Mouse (Mus musculus) liver, embryonic 14.5 days (tissue): ENCODE measurements at regions not wholly inside any gene's neighbourhood (a gene's known extent, or its start where the extent isn't known, plus 50 kb on each side); places are given as distances from the start of the nearest gene placed in this dataset.

Experiments
- ATAC-seq: fragments of 200-750 bp; cut with Nextera tagmentation; 2 replicates; pipeline ENCODE4 v1.8.0; 2017; ENCODE audit warnings: moderate number of reproducible peaks, mild to moderate bottlenecking, moderate library complexity; ENCODE audit not compliant: insufficient read depth
- DNase-seq, 3 experiments: peaks; one replicate each; pipeline ENCODE4 v3.0.0-alpha.2; 2012 to 2013; ENCODE audit warnings: low read depth in 3 of 3, low spot score in 3 of 3
- H3K27ac ChIP-seq: fragments of 300-500 bp; sonication (generic); 2 replicates; pipeline ENCODE4 v1.5.1; 2014; ENCODE audit warnings: moderate library complexity, mild to moderate bottlenecking, control low read depth, inconsistent platforms
- H3K27me3 ChIP-seq: fragments of 300-500 bp; sonication (generic); 2 replicates; pipeline ENCODE4 v1.6.1; 2014; ENCODE audit warnings: mild to moderate bottlenecking, low read length, moderate library complexity; ENCODE audit not compliant: control insufficient read depth, insufficient read depth
- H3K36me3 ChIP-seq: fragments of 300-500 bp; sonication (generic); replicated peaks from 2 replicates; pipeline ENCODE4 v1.6.1; 2014; ENCODE audit warnings: low read depth; ENCODE audit not compliant: control insufficient read depth, insufficient read depth
- H3K4me1 ChIP-seq, 2 experiments: fragments of 200-500 bp in 1 of 2; fragments of 300-500 bp in 1 of 2; sonication (generic) in 1 of 2; replicated peaks; 2 replicates each; pipeline ENCODE4 v1.6.1; 2012 to 2014; ENCODE audit warnings: antibody characterized with exemption in 1 of 2, inconsistent platforms in 1 of 2, low read length in 1 of 2; ENCODE audit not compliant: control insufficient read depth in 2 of 2, insufficient read depth in 2 of 2
- H3K4me2 ChIP-seq: fragments of 300-500 bp; sonication (generic); 2 replicates; pipeline ENCODE4 v1.6.1; 2014; ENCODE audit warnings: low read depth, mild to moderate bottlenecking, control low read depth, moderate library complexity
- H3K4me3 ChIP-seq, 2 experiments: fragments of 200-500 bp in 1 of 2; fragments of 300-500 bp in 1 of 2; sonication (generic) in 1 of 2; 2 replicates each; pipeline ENCODE4 v1.5.1; 2012 to 2014; ENCODE audit warnings: low read depth in 2 of 2, low read length in 2 of 2, mild to moderate bottlenecking in 2 of 2, control low read depth in 1 of 2, inconsistent platforms in 1 of 2, moderate library complexity in 1 of 2; ENCODE audit not compliant: insufficient read depth in 1 of 2
- H3K9ac ChIP-seq: fragments of 300-500 bp; sonication (generic); replicated peaks from 2 replicates; pipeline ENCODE4 v1.6.1; 2014; ENCODE audit warnings: mild to moderate bottlenecking, control low read depth, moderate library complexity
- H3K9me3 ChIP-seq: fragments of 300-500 bp; sonication (generic); 2 replicates; pipeline ENCODE4 v1.6.1; 2016; ENCODE audit warnings: low read length, mixed read lengths; ENCODE audit not compliant: control insufficient read depth
- CTCF ChIP-seq: IDR thresholded peaks from 2 replicates; pipeline ENCODE4 v1.5.1; 2016; ENCODE audit warnings: antibody characterized with exemption, low read depth, control low read depth
- EP300 ChIP-seq: IDR thresholded peaks from 2 replicates; pipeline ENCODE4 v1.6.1; 2016; ENCODE audit warnings: antibody characterized with exemption, low read depth
- WGBS: fragments of 180-500 bp; shearing (Covaris S2); extraction: QIAGEN DNeasy Blood & Tissue Kit; methylation state at CpG from one replicate; pipeline ENCODE4 v1.1.7; 2014; ENCODE audit not compliant: insufficient replicate concordance; 5-methylcytosine and 5-hydroxymethylcytosine counted together

DNA sequence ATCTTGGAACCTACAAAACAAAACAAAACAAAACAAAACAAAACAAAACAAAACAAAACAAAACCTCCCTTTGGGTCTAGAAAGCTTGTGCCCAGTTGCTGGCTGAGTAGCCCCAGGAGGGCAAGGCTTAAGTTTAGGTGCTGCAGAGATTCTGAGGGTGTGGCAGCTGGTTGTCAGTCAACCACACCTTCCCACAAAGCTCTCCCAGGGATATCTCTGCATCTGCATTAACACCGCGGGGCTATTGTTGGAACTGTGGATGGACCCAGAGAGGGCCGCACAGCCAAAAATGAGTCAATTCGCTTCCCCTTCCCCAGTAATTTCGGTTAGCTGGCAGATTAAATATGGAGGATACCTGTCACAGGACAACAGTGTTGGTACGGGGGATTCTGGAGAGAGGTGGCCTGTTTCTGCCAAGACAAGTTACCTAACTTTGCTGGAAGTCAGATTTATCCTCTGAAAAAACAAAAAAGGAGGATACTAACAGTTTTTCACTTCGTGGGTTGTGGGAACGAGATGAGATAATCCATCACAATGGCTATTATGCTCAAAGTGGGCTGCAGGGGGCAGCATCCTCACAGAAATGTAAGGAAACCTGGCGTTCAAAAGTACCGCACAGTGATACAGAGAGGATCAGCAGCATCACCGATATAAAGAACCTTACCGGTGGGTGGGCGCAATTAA, 96.7 kb downstream of the 1500009L16Rik start:
- no peak for ATAC-seq
- TF ChIP-seq EP300: no peak
- TF ChIP-seq CTCF: peak; percentile 55
- 8% methylated on average over 13 of the region's 13 CpGs for WGBS
- no peak overlapping the region for H3K9ac ChIP-seq
- H3K27me3 ChIP-seq: no peaks in the 10 kb centered on the region
- H3K36me3 ChIP-seq: no peaks in the 10 kb centered on the region
- H3K4me2 ChIP-seq: no peak overlapping the region
- H3K4me3 ChIP-seq: no peak overlapping the region
- no peak overlapping the region for H3K27ac ChIP-seq
- DNase-seq: peak in 1 of 3 experiments; percentile 14
- no peaks in the 10 kb centered on the region for H3K4me1 ChIP-seq
- no peaks in the 10 kb centered on the region for H3K9me3 ChIP-seq

DNA sequence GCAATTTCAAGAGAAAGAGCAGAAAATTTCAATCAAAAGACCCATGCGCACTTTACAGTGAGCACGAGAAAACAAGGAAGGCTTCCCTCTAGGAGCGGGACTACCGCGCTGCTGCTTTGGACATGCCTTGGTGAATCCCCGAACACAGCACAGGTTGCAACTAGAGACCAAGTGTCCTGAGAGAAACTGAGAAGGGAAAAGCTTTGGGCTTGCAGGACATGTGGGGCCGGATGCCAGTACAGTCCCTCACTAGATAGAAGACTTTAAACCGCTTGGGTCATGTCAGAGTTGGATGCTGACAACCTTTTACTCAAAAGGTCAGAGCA, 97.2 kb downstream of the 1500009L16Rik start:
- H3K9ac ChIP-seq: no peak overlapping the region
- H3K9me3 ChIP-seq: no peaks in the 10 kb centered on the region
- H3K4me2 ChIP-seq: no peak overlapping the region
- H3K27ac ChIP-seq: no peak overlapping the region
- no peak for DNase-seq
- no peaks in the 10 kb centered on the region for H3K36me3 ChIP-seq
- H3K27me3 ChIP-seq: no peaks in the 10 kb centered on the region
- WGBS: 75% methylated on average over 8 of the region's 8 CpGs
- no peak for ATAC-seq
- TF ChIP-seq EP300: no peak
- no peak for TF ChIP-seq CTCF
- no peak overlapping the region for H3K4me3 ChIP-seq
- H3K4me1 ChIP-seq: no peaks in the 10 kb centered on the region

DNA sequence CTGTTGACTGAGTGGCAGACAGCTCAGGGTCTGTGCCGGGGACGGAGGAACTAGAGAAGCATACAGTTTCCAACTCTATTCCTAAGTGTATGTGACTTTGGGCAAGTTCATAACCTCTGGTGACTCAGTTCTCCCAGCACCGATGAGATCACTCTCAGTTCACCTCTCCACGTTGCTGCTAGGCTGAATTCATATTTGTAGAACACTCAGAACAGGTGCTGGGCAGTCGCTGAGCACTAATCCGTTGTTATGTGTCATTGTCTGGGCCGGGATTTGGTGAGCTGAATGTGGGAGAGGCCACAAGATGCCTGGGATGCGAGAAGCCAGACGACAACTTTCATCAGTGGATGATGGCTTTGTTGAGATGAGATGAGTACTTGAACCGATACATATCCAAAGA, 98.4 kb downstream of the 1500009L16Rik start:
- Histone ChIP-seq H3K9me3 (no peaks in the 10 kb centered on the region), H3K4me2 (no peak overlapping the region), H3K27ac (no peak overlapping the region), H3K36me3 (no peaks in the 10 kb centered on the region), H3K9ac (no peak overlapping the region), H3K4me1 (no peaks in the 10 kb centered on the region), H3K27me3 (no peaks in the 10 kb centered on the region), H3K4me3 (no peak overlapping the region)
- WGBS: 61% methylated on average over 10 of the region's 10 CpGs
- ATAC-seq (no peak), DNase-seq (no peak)
- TF ChIP-seq CTCF (no peak), EP300 (no peak)

DNA sequence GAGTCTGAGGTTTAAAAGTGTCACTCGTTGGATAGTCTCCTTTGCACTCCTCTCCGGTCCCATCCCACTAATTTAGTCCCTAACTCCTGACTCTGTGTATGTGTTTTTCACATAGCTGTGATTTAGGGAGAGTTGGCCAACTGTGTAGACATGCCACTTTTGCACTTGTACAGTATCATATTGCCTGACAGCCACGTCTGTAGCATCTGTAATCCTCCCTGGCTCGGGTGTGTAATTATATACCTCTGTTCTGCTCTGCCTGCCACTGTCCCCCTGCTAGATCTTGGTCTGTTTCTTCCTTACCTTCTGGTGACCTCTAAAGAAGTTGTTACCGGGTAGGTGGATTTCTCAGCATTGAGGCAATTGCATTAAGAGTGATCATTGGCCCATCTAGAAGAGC, 103.4 kb downstream of the 1500009L16Rik start:
- Histone ChIP-seq H3K9me3 (no peaks in the 10 kb centered on the region), H3K4me1 (no peaks in the 10 kb centered on the region), H3K27me3 (no peaks in the 10 kb centered on the region), H3K9ac (no peak overlapping the region), H3K27ac (no peak overlapping the region), H3K36me3 (no peaks in the 10 kb centered on the region), H3K4me3 (no peak overlapping the region), H3K4me2 (no peak overlapping the region)
- DNase-seq: no peak
- no peak for TF ChIP-seq CTCF
- no peak for TF ChIP-seq EP300
- ATAC-seq: no peak
- 56% methylated on average over 5 of the region's 5 CpGs for WGBS

GRCm38 (mm10) chr10:83836351-83836750, 113.7 kb downstream of the 1500009L16Rik start:
- ATAC-seq (no peak), DNase-seq (no peak)
- no peaks in the 10 kb centered on the region for H3K27me3 ChIP-seq
- H3K4me3 ChIP-seq: no peak overlapping the region
- H3K9ac ChIP-seq: no peak overlapping the region
- TF ChIP-seq EP300 (no peak), CTCF (no peak)
- no peak overlapping the region for H3K4me2 ChIP-seq
- 54% methylated on average over 5 of the region's 5 CpGs for WGBS
- no peaks in the 10 kb centered on the region for H3K36me3 ChIP-seq
- H3K4me1 ChIP-seq: no peaks in the 10 kb centered on the region
- H3K27ac ChIP-seq: no peak overlapping the region
- no peaks in the 10 kb centered on the region for H3K9me3 ChIP-seq
